In the genomic region with DNA sequence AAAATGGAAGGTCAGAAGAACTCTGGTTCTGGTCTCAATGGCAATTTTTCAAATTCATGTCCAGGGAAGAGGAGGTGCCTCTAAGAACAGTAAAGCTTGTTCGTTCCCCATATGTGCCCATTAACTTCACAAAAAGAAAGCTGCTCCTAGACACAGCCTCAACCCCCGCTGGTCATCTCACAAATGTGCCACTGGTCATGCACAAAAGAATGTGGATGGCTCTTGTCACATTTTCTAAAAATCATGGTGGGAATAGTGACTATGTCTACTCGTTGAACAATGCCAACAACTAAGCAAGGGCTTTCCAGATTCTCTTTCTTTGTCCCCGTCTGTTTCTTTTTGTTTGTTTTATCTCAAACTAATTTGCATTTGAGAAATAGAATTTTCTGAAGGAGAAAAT, we compare ENCODE assay signal across 26 mouse cellular contexts.
A peak's percentile ranks its signal among the peaks of the same experiment; 100 is the strongest.
DNase-seq lines count a peak whose midpoint lies in the region; ATAC-seq and TF ChIP-seq lines count a peak whose summit lies in the region.
"Had no signal": no experiment of that assay in that cellular context is flagged by ENCODE, and none has a peak within 500 bp of the region (broad histone marks: within the 10 kb centered on the region; RNA-seq: fewer than 3 reads in every experiment).

No protein-coding gene starts in this region.

- TF ChIP-seq CTCF in kidney, adult 2 months (conservative IDR thresholded peaks at IDR 0.05; ENCODE audit: insufficient read depth, insufficient read length, low read depth, low read length) = no peak

- H3K27me3 ChIP-seq in hindbrain, embryonic 11.5 days (ENCODE audit: control insufficient read depth, insufficient read depth, low read length) = no peaks in the 10 kb centered on the region
- no peaks in the 10 kb centered on the region for H3K27me3 ChIP-seq in hindbrain, embryonic 16.5 days (replicated peaks; ENCODE audit: control insufficient read depth, insufficient read depth, low read length)
- H3K27me3 ChIP-seq in neural tube, embryonic 15.5 days (replicated peaks) = no peaks in the 10 kb centered on the region
- no peaks in the 10 kb centered on the region for H3K27me3 ChIP-seq in kidney, adult 2 months (replicated peaks; ENCODE audit: control insufficient read depth, insufficient read depth, low read length)
- H3K27me3 ChIP-seq: embryonic facial prominence, embryonic 12.5 days; heart, embryonic 15.5 days; limb, embryonic 13.5 days; liver, embryonic 12.5 days; neural tube, embryonic 12.5 days had no signal

- no peaks in the 10 kb centered on the region for H3K9me3 ChIP-seq in hindbrain, embryonic 11.5 days (ENCODE audit: control insufficient read depth, low read length)
- no peaks in the 10 kb centered on the region for H3K9me3 ChIP-seq in hindbrain, embryonic 16.5 days (ENCODE audit: control insufficient read depth, low read length)
- no peaks in the 10 kb centered on the region for H3K9me3 ChIP-seq in neural tube, embryonic 15.5 days (replicated peaks)
- H3K9me3 ChIP-seq: embryonic facial prominence, embryonic 12.5 days; heart, embryonic 15.5 days; limb, embryonic 13.5 days; liver, embryonic 12.5 days; neural tube, embryonic 12.5 days had no signal

- peak; percentile 45 for DNase-seq in hindbrain, embryonic 11.5 days (ENCODE audit: low spot score)
- peak; percentile 17 for DNase-seq in neural tube, embryonic 10.5 days (ENCODE audit: extremely low spot score, low spot score)
- DNase-seq in embryo, embryonic 9.5 days (ENCODE audit: extremely low spot score) = peak; percentile 6
- DNase-seq in kidney, adult 2 months = no peak
- DNase-seq in cerebellum, adult 8-10 months = no peak
- DNase-seq: adrenal gland, postnatal 10 days; cerebellum, adult 2 months; cerebellum, postnatal 36 days; gastrocnemius, adult 2 months; heart, postnatal 36 days; kidney, adult 11 months; kidney, postnatal 4 days; lung, adult 18-20 months; lung, postnatal 10 days; right cerebral cortex, adult 18-20 months; right cerebral cortex, postnatal 4 days; thymus, postnatal 25 days had no signal

- ATAC-seq in hindbrain, embryonic 11.5 days (ENCODE audit: low FRiP score) = 0 out of 2 replicates have a peak, but pooled peaks have one; percentile 8
- no peak for ATAC-seq in hindbrain, embryonic 16.5 days
- ATAC-seq in neural tube, embryonic 15.5 days (ENCODE audit: low FRiP score) = no peak
- ATAC-seq: activated CD4-positive, CD25-positive, alpha-beta regulatory T cell, adult 4 months; liver, embryonic 12.5 days had no signal

- no peaks in the 10 kb centered on the region; the same call in 1 of the 2 replicates for H3K4me1 ChIP-seq in hindbrain, embryonic 11.5 days (replicated peaks; ENCODE audit: control insufficient read depth, insufficient read depth, low read length)
- peaks cover 5% of the 10 kb centered on the region for H3K4me1 ChIP-seq in hindbrain, embryonic 16.5 days (ENCODE audit: control insufficient read depth, insufficient read depth, low read depth, low read length)
- H3K4me1 ChIP-seq in neural tube, embryonic 15.5 days = peaks cover 10% of the 10 kb centered on the region
- no peaks in the 10 kb centered on the region for H3K4me1 ChIP-seq in kidney, adult 2 months (ENCODE audit: control insufficient read depth, insufficient read depth, low read length)
- H3K4me1 ChIP-seq: liver, embryonic 12.5 days had no signal

- no peak overlapping the region for H3K9ac ChIP-seq in hindbrain, embryonic 11.5 days (ENCODE audit: low read depth, low read length)
- H3K9ac ChIP-seq in hindbrain, embryonic 16.5 days (ENCODE audit: low read depth, low read length) = no peak overlapping the region
- no peak overlapping the region for H3K9ac ChIP-seq in neural tube, embryonic 15.5 days (replicated peaks)
- H3K9ac ChIP-seq: embryonic facial prominence, embryonic 12.5 days; heart, embryonic 15.5 days; limb, embryonic 13.5 days; liver, embryonic 12.5 days; neural tube, embryonic 12.5 days had no signal

- 23% methylated on average over 4 of the region's 4 CpGs for WGBS in hindbrain, embryonic 11.5 days
- WGBS in hindbrain, embryonic 16.5 days = 23% methylated on average over 4 of the region's 4 CpGs
- 24% methylated on average over 4 of the region's 4 CpGs for WGBS in neural tube, embryonic 15.5 days
- WGBS in kidney, adult 2 months = 76% methylated on average over 4 of the region's 4 CpGs

- H3K4me2 ChIP-seq in hindbrain, embryonic 11.5 days (replicated peaks; ENCODE audit: low read depth, low read length) = no peak overlapping the region
- H3K4me2 ChIP-seq in hindbrain, embryonic 16.5 days (ENCODE audit: low read length) = no peak overlapping the region
- H3K4me2 ChIP-seq in neural tube, embryonic 15.5 days = no peak overlapping the region
- H3K4me2 ChIP-seq: embryonic facial prominence, embryonic 12.5 days; heart, embryonic 15.5 days; limb, embryonic 13.5 days; liver, embryonic 12.5 days; neural tube, embryonic 12.5 days had no signal

- peak overlapping the region; percentile 18; the same call in 1 of the 2 replicates for H3K27ac ChIP-seq in hindbrain, embryonic 11.5 days (ENCODE audit: low read depth, low read length)
- H3K27ac ChIP-seq in hindbrain, embryonic 16.5 days (ENCODE audit: low read depth, low read length) = no peak overlapping the region
- H3K27ac ChIP-seq in neural tube, embryonic 15.5 days (replicated peaks) = no peak overlapping the region
- no peak overlapping the region for H3K27ac ChIP-seq in kidney, adult 2 months (ENCODE audit: insufficient read depth, low read depth, low read length)
- H3K27ac ChIP-seq: embryonic facial prominence, embryonic 12.5 days; gastrocnemius, adult 2 months; heart, embryonic 15.5 days; limb, embryonic 13.5 days; liver, embryonic 12.5 days; neural tube, embryonic 12.5 days had no signal

- no peak for TF ChIP-seq POLR2A in kidney, adult 2 months (IDR thresholded peaks at IDR 0.05; ENCODE audit: low read depth, low read length)

- H3K36me3 ChIP-seq in hindbrain, embryonic 11.5 days (ENCODE audit: control insufficient read depth, insufficient read depth, low read length) = no peaks in the 10 kb centered on the region
- no peaks in the 10 kb centered on the region for H3K36me3 ChIP-seq in hindbrain, embryonic 16.5 days (ENCODE audit: control insufficient read depth, insufficient read depth, low read length)
- H3K36me3 ChIP-seq in neural tube, embryonic 15.5 days = no peaks in the 10 kb centered on the region
- no peaks in the 10 kb centered on the region for H3K36me3 ChIP-seq in kidney, adult 2 months (ENCODE audit: control insufficient read depth, insufficient read depth, low read length)
- H3K36me3 ChIP-seq: embryonic facial prominence, embryonic 12.5 days; heart, embryonic 15.5 days; limb, embryonic 13.5 days; liver, embryonic 12.5 days; neural tube, embryonic 12.5 days had no signal

- H3K4me3 ChIP-seq in hindbrain, embryonic 11.5 days (ENCODE audit: low read depth, low read length) = no peak overlapping the region
- no peak overlapping the region for H3K4me3 ChIP-seq in hindbrain, embryonic 16.5 days (ENCODE audit: low read length)
- H3K4me3 ChIP-seq in neural tube, embryonic 15.5 days (replicated peaks) = no peak overlapping the region
- no peak overlapping the region for H3K4me3 ChIP-seq in kidney, adult 2 months (ENCODE audit: insufficient read depth, low read depth, low read length)
- H3K4me3 ChIP-seq: embryonic facial prominence, embryonic 12.5 days; erythroblast, embryonic 14.5 days; gastrocnemius, adult 2 months; heart, embryonic 15.5 days; limb, embryonic 13.5 days; liver, embryonic 12.5 days; neural tube, embryonic 12.5 days had no signal

Comparison
In these comparisons a context has a peak if more than half of its experiments do, and no peak if none do; other contexts are left out.
1. DNase-seq: peak in hindbrain, embryonic 11.5 days (single experiment), neural tube, embryonic 10.5 days (single experiment) and embryo, embryonic 9.5 days (single experiment); none in kidney, adult 2 months (single experiment) and cerebellum, adult 8-10 months (single experiment).